Mouse (Mus musculus): ENCODE measurements at regions not wholly inside any gene's neighbourhood (a gene's known extent, or its start where the extent isn't known, plus 50 kb on each side); places are given as distances from the start of the nearest gene placed in this dataset.

DNA sequence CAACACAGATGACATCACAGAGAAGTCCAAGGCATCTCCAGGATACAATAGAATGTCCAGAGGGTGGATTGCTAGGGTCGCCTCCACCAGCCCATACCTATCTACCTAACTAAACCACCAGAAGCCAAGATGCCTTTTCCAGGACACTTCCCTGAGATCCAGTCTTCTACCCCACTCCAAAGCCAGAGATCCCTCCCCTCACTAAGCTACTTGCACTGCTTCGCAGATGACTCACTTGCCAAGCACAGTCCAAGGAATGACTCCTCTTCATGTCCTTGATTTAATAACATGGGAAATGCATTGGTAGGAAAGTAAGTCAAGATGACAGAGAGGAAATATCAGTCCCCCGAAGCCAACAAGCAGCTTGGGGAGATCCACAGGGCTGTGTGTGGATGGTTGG, 63.0 kb downstream of the Duxbl3 start:
- TF ChIP-seq POLR2A (IDR thresholded peaks at IDR 0.05; ENCODE audit: control insufficient read depth, low read depth, low read length) (no peak), CTCF (IDR thresholded peaks at IDR 0.05; ENCODE audit: control insufficient read depth, insufficient read depth, insufficient replicate concordance, low read depth, low read length) (no peak)
